Mouse (Mus musculus): Measurements from ENCODE around the gene Gins2. TPM values are rescaled to one million over a fixed set of nuclear protein-coding genes. Genes with fewer than 3 reads are reported as not detected.

Gins2 gene
- polyA plus RNA-seq, 1 experiment, result 48.3 TPM

- no peak for TF ChIP-seq POLR2A (IDR thresholded peaks at IDR 0.05; ENCODE audit: control insufficient read depth, extremely low read depth, insufficient read depth, low read length, poor library complexity)
- TF ChIP-seq CTCF (IDR thresholded peaks at IDR 0.05; ENCODE audit: borderline replicate concordance, control insufficient read depth, extremely low read depth, insufficient read depth, low read length, poor library complexity), result no peak
- Histone ChIP-seq H3K4me1 (replicated peaks; ENCODE audit: control insufficient read depth, insufficient read depth, low read length) (peaks cover 14% of the 10 kb centered on the region), H3K4me3 (ENCODE audit: control insufficient read depth, insufficient read depth, low read length) (no peak overlapping the region), H3K36me3 (ENCODE audit: control insufficient read depth, insufficient read depth, low read length) (no peaks in the 10 kb centered on the region), H3K27me3 (ENCODE audit: control insufficient read depth, insufficient read depth, low read length) (no peaks in the 10 kb centered on the region), H3K27ac (ENCODE audit: control insufficient read depth, insufficient read depth, low read length) (no peak overlapping the region)
- no peak for DNase-seq
- WGBS, result 86% methylated on average over 10 of the region's 10 CpGs
These were observed 2.6 kb upstream of the Gins2 start for GRCm38 (mm10) chr8:120591587-120592292.

DNA sequence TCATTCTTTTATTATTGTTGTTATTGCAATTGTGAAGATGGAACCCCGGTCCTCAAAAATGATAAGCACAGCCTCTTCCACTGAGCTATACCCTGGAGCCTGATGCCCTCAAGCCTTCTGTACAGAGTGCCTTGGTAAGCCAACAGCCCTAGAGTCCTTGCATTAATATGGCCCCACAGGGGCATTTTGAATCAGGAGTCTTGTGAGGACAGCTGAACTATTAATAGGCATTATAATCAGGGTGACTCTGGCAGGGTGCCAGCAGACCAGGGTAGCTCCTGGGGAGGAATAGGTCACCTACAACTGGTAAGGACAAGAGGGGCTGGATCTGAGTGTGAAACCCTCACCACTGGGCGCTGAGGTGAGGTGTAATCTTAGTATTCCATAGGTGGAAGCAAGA is 817 bp upstream of the Gins2 start:
- 58% methylated on average over 2 of the region's 2 CpGs for WGBS
- Histone ChIP-seq H3K27ac (ENCODE audit: control insufficient read depth, insufficient read depth, low read length) (no peak overlapping the region), H3K27me3 (ENCODE audit: control insufficient read depth, insufficient read depth, low read length) (no peaks in the 10 kb centered on the region), H3K4me1 (replicated peaks; ENCODE audit: control insufficient read depth, insufficient read depth, low read length) (peaks cover 24% of the 10 kb centered on the region), H3K4me3 (ENCODE audit: control insufficient read depth, insufficient read depth, low read length) (no peak overlapping the region), H3K36me3 (ENCODE audit: control insufficient read depth, insufficient read depth, low read length) (no peaks in the 10 kb centered on the region)
- TF ChIP-seq POLR2A (IDR thresholded peaks at IDR 0.05; ENCODE audit: control insufficient read depth, extremely low read depth, insufficient read depth, low read length, poor library complexity) (no peak), CTCF (IDR thresholded peaks at IDR 0.05; ENCODE audit: borderline replicate concordance, control insufficient read depth, extremely low read depth, insufficient read depth, low read length, poor library complexity) (no peak)
- DNase-seq, result no peak

DNA sequence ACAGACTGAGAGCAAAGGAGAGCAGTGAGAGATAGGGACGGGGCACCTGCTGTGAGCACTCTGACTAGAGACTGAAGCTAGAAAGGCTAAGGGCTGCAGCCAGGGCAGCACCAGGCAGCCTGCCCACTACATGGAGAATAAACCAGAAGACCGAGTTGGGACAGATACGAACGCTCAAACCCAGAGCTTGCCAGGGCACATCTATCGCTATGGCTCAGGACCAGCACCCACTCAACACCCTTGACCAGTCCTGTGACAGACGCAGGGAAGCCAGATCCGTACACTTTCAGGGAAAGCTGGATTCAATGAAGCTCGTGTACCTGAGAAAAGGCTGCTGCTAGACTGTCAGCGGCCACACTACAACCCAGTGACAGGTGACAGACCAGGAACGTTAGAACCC is 3.6 kb downstream of the Gins2 start:
- 94% methylated on average over 10 of the region's 10 CpGs for WGBS
- H3K27me3 ChIP-seq (ENCODE audit: control insufficient read depth, insufficient read depth, low read length), result no peaks in the 10 kb centered on the region
- TF ChIP-seq POLR2A (IDR thresholded peaks at IDR 0.05; ENCODE audit: control insufficient read depth, extremely low read depth, insufficient read depth, low read length, poor library complexity) (no peak), CTCF (IDR thresholded peaks at IDR 0.05; ENCODE audit: borderline replicate concordance, control insufficient read depth, extremely low read depth, insufficient read depth, low read length, poor library complexity) (no peak)
- peaks cover 24% of the 10 kb centered on the region for H3K4me1 ChIP-seq (replicated peaks; ENCODE audit: control insufficient read depth, insufficient read depth, low read length)
- no peak overlapping the region for H3K27ac ChIP-seq (ENCODE audit: control insufficient read depth, insufficient read depth, low read length)
- peaks cover under 1% of the 10 kb centered on the region; the same call in 1 of the 2 replicates for H3K36me3 ChIP-seq (ENCODE audit: control insufficient read depth, insufficient read depth, low read length)
- no peak overlapping the region for H3K4me3 ChIP-seq (ENCODE audit: control insufficient read depth, insufficient read depth, low read length)
- DNase-seq, result no peak

- 95% methylated on average over 8 of the region's 8 CpGs for WGBS
These were observed 7.3 kb downstream of the Gins2 start for GRCm38 (mm10) chr8:120581811-120582210.

GRCm38 (mm10) chr8:120581329-120581728 is 7.8 kb downstream of the Gins2 start:
- WGBS, result 95% methylated on average over 12 of the region's 12 CpGs
- Histone ChIP-seq H3K4me3 (ENCODE audit: control insufficient read depth, insufficient read depth, low read length) (no peak overlapping the region), H3K36me3 (ENCODE audit: control insufficient read depth, insufficient read depth, low read length) (peaks cover 40% of the 10 kb centered on the region)

More at GRCm38 (mm10) chr8:120581811-120582210, 7.3 kb downstream of the Gins2 start:
- H3K4me1 ChIP-seq (replicated peaks; ENCODE audit: control insufficient read depth, insufficient read depth, low read length), result peaks cover 11% of the 10 kb centered on the region
- no peak overlapping the region for H3K4me3 ChIP-seq (ENCODE audit: control insufficient read depth, insufficient read depth, low read length)
- H3K27ac ChIP-seq (ENCODE audit: control insufficient read depth, insufficient read depth, low read length), result no peak overlapping the region
- no peaks in the 10 kb centered on the region for H3K27me3 ChIP-seq (ENCODE audit: control insufficient read depth, insufficient read depth, low read length)
- TF ChIP-seq POLR2A (IDR thresholded peaks at IDR 0.05; ENCODE audit: control insufficient read depth, extremely low read depth, insufficient read depth, low read length, poor library complexity) (no peak), CTCF (IDR thresholded peaks at IDR 0.05; ENCODE audit: borderline replicate concordance, control insufficient read depth, extremely low read depth, insufficient read depth, low read length, poor library complexity) (no peak)
- H3K36me3 ChIP-seq (ENCODE audit: control insufficient read depth, insufficient read depth, low read length), result peaks cover 36% of the 10 kb centered on the region
- no peak for DNase-seq

GRCm38 (mm10) chr8:120580336-120581000 is 8.6 kb downstream of the Gins2 start:
- TF ChIP-seq CTCF (IDR thresholded peaks at IDR 0.05; ENCODE audit: borderline replicate concordance, control insufficient read depth, extremely low read depth, insufficient read depth, low read length, poor library complexity) (no peak), POLR2A (IDR thresholded peaks at IDR 0.05; ENCODE audit: control insufficient read depth, extremely low read depth, insufficient read depth, low read length, poor library complexity) (no peak)
- Histone ChIP-seq H3K4me1 (replicated peaks; ENCODE audit: control insufficient read depth, insufficient read depth, low read length) (no peaks in the 10 kb centered on the region), H3K36me3 (ENCODE audit: control insufficient read depth, insufficient read depth, low read length) (peaks cover 49% of the 10 kb centered on the region), H3K4me3 (ENCODE audit: control insufficient read depth, insufficient read depth, low read length) (no peak overlapping the region), H3K27me3 (ENCODE audit: control insufficient read depth, insufficient read depth, low read length) (no peaks in the 10 kb centered on the region), H3K27ac (ENCODE audit: control insufficient read depth, insufficient read depth, low read length) (no peak overlapping the region)
- 96% methylated on average over 8 of the region's 8 CpGs for WGBS
- no peak for DNase-seq

More at GRCm38 (mm10) chr8:120581329-120581728, 7.8 kb downstream of the Gins2 start:
- no peak for DNase-seq
- H3K27me3 ChIP-seq (ENCODE audit: control insufficient read depth, insufficient read depth, low read length), result no peaks in the 10 kb centered on the region
- no peak overlapping the region for H3K27ac ChIP-seq (ENCODE audit: control insufficient read depth, insufficient read depth, low read length)
- H3K4me1 ChIP-seq (replicated peaks; ENCODE audit: control insufficient read depth, insufficient read depth, low read length), result peaks cover 6% of the 10 kb centered on the region
- TF ChIP-seq POLR2A (IDR thresholded peaks at IDR 0.05; ENCODE audit: control insufficient read depth, extremely low read depth, insufficient read depth, low read length, poor library complexity) (no peak), CTCF (IDR thresholded peaks at IDR 0.05; ENCODE audit: borderline replicate concordance, control insufficient read depth, extremely low read depth, insufficient read depth, low read length, poor library complexity) (no peak)
